Mouse (Mus musculus): ENCODE measurements around the gene Adam12.

DNA sequence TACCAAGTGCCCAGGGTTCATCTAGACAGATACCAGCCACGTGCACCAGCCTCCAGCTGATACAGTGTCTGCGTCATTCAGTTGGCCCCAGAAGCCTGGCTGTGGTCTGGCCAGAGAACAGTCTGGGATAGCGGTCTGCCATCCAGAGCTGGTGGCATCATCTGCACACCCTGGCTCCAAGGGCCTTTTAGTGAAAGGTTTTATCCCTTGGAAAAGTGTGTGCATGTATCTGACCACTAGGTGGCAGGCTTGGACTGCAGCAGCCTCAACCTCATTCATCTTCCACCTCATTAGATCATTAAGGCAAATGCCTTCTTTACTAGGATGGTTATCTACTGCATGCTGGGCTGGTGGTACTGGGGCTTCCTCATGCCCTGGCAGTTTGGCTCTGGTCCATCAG, 375.7 kb downstream of the Adam12 start:
- TF ChIP-seq CTCF (IDR thresholded peaks at IDR 0.05; ENCODE audit: low read depth) (peak; percentile 99), EP300 (optimal IDR thresholded peaks at IDR 0.05) (no peak)

Measured in stomach, postnatal 0 days (tissue).